Mouse (Mus musculus) small intestine, adult 2 months (tissue): Measurements from ENCODE around the gene Hemgn.

Source experiments
- CTCF ChIP-seq: fragments of 200-500 bp; IDR thresholded peaks from 2 replicates; pipeline ENCODE4 v1.5.1; 2012; ENCODE audit warnings: low read depth, mild to moderate bottlenecking, control low read depth, inconsistent platforms, low read length, moderate library complexity, mixed read lengths; ENCODE audit not compliant: insufficient replicate concordance, insufficient read length; ENCODE audit errors: extremely low read depth
- POLR2A ChIP-seq: fragments of 200-500 bp; IDR thresholded peaks from 2 replicates; pipeline ENCODE4 v1.6.1; 2012; ENCODE audit warnings: low read depth, mild to moderate bottlenecking, control low read depth, inconsistent platforms, low read length, moderate library complexity

GRCm38 (mm10) chr4:46450020-46450518, 36.8 kb upstream of the Hemgn start:
- TF ChIP-seq CTCF (no peak), POLR2A (no peak)
